In genomic region chr2:119155388-119155787, GRCm38 (mm10) we compare ENCODE assay signal across 9 mouse cellular contexts. TPM values are rescaled to one million over a fixed set of nuclear protein-coding genes. Genes with fewer than 3 reads are reported as not detected.
DNase-seq lines count a peak whose midpoint lies in the region; ATAC-seq and TF ChIP-seq lines count a peak whose summit lies in the region.
"Had no signal": no experiment of that assay in that cellular context is flagged by ENCODE, and none has a peak within 500 bp of the region (broad histone marks: within the 10 kb centered on the region; RNA-seq: fewer than 3 reads in every experiment).

No protein-coding gene starts in this region.

- TF ChIP-seq CTCF in intestine, postnatal 0 days (IDR thresholded peaks at IDR 0.05; ENCODE audit: low read depth), result no peak

- no peak overlapping the region for H3K27ac ChIP-seq in hindbrain, embryonic 10.5 days
- H3K27ac ChIP-seq in hindbrain, embryonic 11.5 days (ENCODE audit: low read depth, low read length), result no peak overlapping the region
- peak overlapping the region; percentile 98 for H3K27ac ChIP-seq in intestine, postnatal 0 days (ENCODE audit: low read depth, low read length)
- H3K27ac ChIP-seq in neural tube, embryonic 15.5 days (replicated peaks), result no peak overlapping the region

- peaks cover 26% of the 10 kb centered on the region for H3K4me1 ChIP-seq in hindbrain, embryonic 10.5 days (replicated peaks)
- no peaks in the 10 kb centered on the region for H3K4me1 ChIP-seq in hindbrain, embryonic 11.5 days (replicated peaks; ENCODE audit: control insufficient read depth, insufficient read depth, low read length)
- H3K4me1 ChIP-seq in intestine, postnatal 0 days (replicated peaks; ENCODE audit: control insufficient read depth, insufficient read depth, low read length), result peaks cover 3% of the 10 kb centered on the region; the same call in 1 of the 2 replicates
- H3K4me1 ChIP-seq in neural tube, embryonic 15.5 days, result peaks cover 25% of the 10 kb centered on the region

- no peaks in the 10 kb centered on the region for H3K27me3 ChIP-seq in hindbrain, embryonic 10.5 days (ENCODE audit: insufficient read depth, poor library complexity, severe bottlenecking)
- no peaks in the 10 kb centered on the region for H3K27me3 ChIP-seq in hindbrain, embryonic 11.5 days (ENCODE audit: control insufficient read depth, insufficient read depth, low read length)
- H3K27me3 ChIP-seq in intestine, postnatal 0 days (replicated peaks; ENCODE audit: control insufficient read depth, insufficient read depth, low read length), result no peaks in the 10 kb centered on the region
- no peaks in the 10 kb centered on the region for H3K27me3 ChIP-seq in neural tube, embryonic 15.5 days (replicated peaks)
- H3K27me3 ChIP-seq: Patski had no signal

- no peak overlapping the region for H3K9ac ChIP-seq in hindbrain, embryonic 11.5 days (ENCODE audit: low read depth, low read length)
- H3K9ac ChIP-seq in intestine, postnatal 0 days (ENCODE audit: low read depth, low read length), result peak overlapping the region; percentile 98; the same call in 1 of the 2 replicates
- H3K9ac ChIP-seq in neural tube, embryonic 15.5 days (replicated peaks), result peak overlapping the region; percentile 74; the same call in 1 of the 2 replicates

- DNase-seq in hindbrain, embryonic 10.5 days (ENCODE audit: low spot score), result no peak
- no peak for DNase-seq in hindbrain, embryonic 11.5 days (ENCODE audit: low spot score)
- DNase-seq in thymus, postnatal 0 days (ENCODE audit: low spot score), result no peak
- no peak for DNase-seq in right cerebral cortex, adult 18-20 months
- DNase-seq in lung, postnatal 10 days, result no peak

- no peaks in the 10 kb centered on the region for H3K9me3 ChIP-seq in hindbrain, embryonic 10.5 days
- no peaks in the 10 kb centered on the region for H3K9me3 ChIP-seq in hindbrain, embryonic 11.5 days (ENCODE audit: control insufficient read depth, low read length)
- H3K9me3 ChIP-seq in intestine, postnatal 0 days (ENCODE audit: control insufficient read depth), result no peaks in the 10 kb centered on the region
- no peaks in the 10 kb centered on the region for H3K9me3 ChIP-seq in neural tube, embryonic 15.5 days (replicated peaks)

- peaks cover 45% of the 10 kb centered on the region for H3K36me3 ChIP-seq in hindbrain, embryonic 10.5 days
- H3K36me3 ChIP-seq in hindbrain, embryonic 11.5 days (ENCODE audit: control insufficient read depth, insufficient read depth, low read length), result no peaks in the 10 kb centered on the region
- peaks cover 36% of the 10 kb centered on the region for H3K36me3 ChIP-seq in intestine, postnatal 0 days (ENCODE audit: control insufficient read depth, insufficient read depth)
- peaks cover 36% of the 10 kb centered on the region for H3K36me3 ChIP-seq in neural tube, embryonic 15.5 days

- WGBS in hindbrain, embryonic 10.5 days, result 90% methylated on average over 9 of the region's 9 CpGs
- WGBS in hindbrain, embryonic 11.5 days, result 87% methylated on average over 9 of the region's 9 CpGs
- 50% methylated on average over 9 of the region's 9 CpGs for WGBS in intestine, postnatal 0 days
- 86% methylated on average over 9 of the region's 9 CpGs for WGBS in neural tube, embryonic 15.5 days

- no peak overlapping the region for H3K4me2 ChIP-seq in hindbrain, embryonic 11.5 days (replicated peaks; ENCODE audit: low read depth, low read length)
- H3K4me2 ChIP-seq in intestine, postnatal 0 days (replicated peaks; ENCODE audit: low read depth), result peak overlapping the region; percentile 89
- peak overlapping the region; percentile 90 for H3K4me2 ChIP-seq in neural tube, embryonic 15.5 days

- H3K4me3 ChIP-seq in hindbrain, embryonic 10.5 days, result peak overlapping the region; percentile 100; the same call in 1 of the 2 replicates
- H3K4me3 ChIP-seq in hindbrain, embryonic 11.5 days (ENCODE audit: low read depth, low read length), result no peak overlapping the region
- H3K4me3 ChIP-seq in intestine, postnatal 0 days (ENCODE audit: low read depth, low read length), result peak overlapping the region; percentile 100
- H3K4me3 ChIP-seq in neural tube, embryonic 15.5 days (replicated peaks), result peak overlapping the region; percentile 79

- ATAC-seq in hindbrain, embryonic 11.5 days (ENCODE audit: low FRiP score), result no peak
- ATAC-seq in common myeloid progenitor, adult 5-6 weeks (replicated peaks; ENCODE audit: low read depth, poor library complexity, severe bottlenecking), result peak; percentile 62
- ATAC-seq in intestine, postnatal 0 days, result peak; percentile 67
- ATAC-seq in neural tube, embryonic 15.5 days (ENCODE audit: low FRiP score), result no peak
- ATAC-seq: Patski had no signal

RNA-seq across cellular contexts. Expression of gene Rmdn3, which starts 1.4 kb away (rescaled TPM):
- polyA plus RNA-seq in hindbrain, embryonic 10.5 days (2016; fragmentation: Nextera tagmentation; extraction: Ambion mirVana), result 43.6 and 48.1 TPM in 2 replicates
- 43.6 and 45.7 TPM in 2 replicates for polyA plus RNA-seq in hindbrain, embryonic 11.5 days (2014; fragmentation: Nextera tagmentation; extraction: Ambion mirVana)
- 38.4 and 44.1 TPM in 2 replicates for total RNA-seq in common myeloid progenitor, adult 5-6 weeks (2017)
- polyA plus RNA-seq in intestine, postnatal 0 days (2015; fragmentation: Nextera tagmentation; extraction: Ambion mirVana), result 177 and 185 TPM in 2 replicates
- polyA plus RNA-seq in neural tube, embryonic 15.5 days (2015; fragmentation: Nextera tagmentation; extraction: Ambion mirVana), result 47.7 and 49.0 TPM in 2 replicates
- 32.9 and 33.5 TPM in 2 replicates for polyA plus RNA-seq in thymus, postnatal 0 days (2015; fragmentation: Nextera tagmentation; extraction: Ambion mirVana)

RNA-seq across cellular contexts. Expression of gene Gchfr, which starts 12.2 kb away (rescaled TPM):
- polyA plus RNA-seq in hindbrain, embryonic 10.5 days (2016; fragmentation: Nextera tagmentation; extraction: Ambion mirVana), result 3.3 and 6.1 TPM in 2 replicates
- polyA plus RNA-seq in hindbrain, embryonic 11.5 days (2014; fragmentation: Nextera tagmentation; extraction: Ambion mirVana), result 4.9 and 5.4 TPM in 2 replicates
- not detected in 2 replicates for total RNA-seq in common myeloid progenitor, adult 5-6 weeks (2017)
- 124 and 136 TPM in 2 replicates for polyA plus RNA-seq in intestine, postnatal 0 days (2015; fragmentation: Nextera tagmentation; extraction: Ambion mirVana)
- 4.6 TPM in 2 replicates for polyA plus RNA-seq in neural tube, embryonic 15.5 days (2015; fragmentation: Nextera tagmentation; extraction: Ambion mirVana)
- 1.5 and 1.6 TPM in 2 replicates for polyA plus RNA-seq in thymus, postnatal 0 days (2015; fragmentation: Nextera tagmentation; extraction: Ambion mirVana)

RNA-seq across cellular contexts. Expression of gene Gm14137, which starts 18.9 kb away (rescaled TPM):
- polyA plus RNA-seq in hindbrain, embryonic 10.5 days (2016; fragmentation: Nextera tagmentation; extraction: Ambion mirVana), result 0.75 and 0.85 TPM in 2 replicates
- polyA plus RNA-seq in hindbrain, embryonic 11.5 days (2014; fragmentation: Nextera tagmentation; extraction: Ambion mirVana), result 0.32 and 0.33 TPM in 2 replicates
- not detected in 2 replicates for total RNA-seq in common myeloid progenitor, adult 5-6 weeks (2017)
- polyA plus RNA-seq in intestine, postnatal 0 days (2015; fragmentation: Nextera tagmentation; extraction: Ambion mirVana), result 0.08 and 0.18 TPM in 2 replicates
- 0.69 and 0.78 TPM in 2 replicates for polyA plus RNA-seq in neural tube, embryonic 15.5 days (2015; fragmentation: Nextera tagmentation; extraction: Ambion mirVana)
- polyA plus RNA-seq in thymus, postnatal 0 days (2015; fragmentation: Nextera tagmentation; extraction: Ambion mirVana), result 0.37 and 0.44 TPM in 2 replicates

RNA-seq across cellular contexts. Expression of gene Rad51, which starts 42.8 kb away (rescaled TPM):
- 61.6 and 87.3 TPM in 2 replicates for polyA plus RNA-seq in hindbrain, embryonic 10.5 days (2016; fragmentation: Nextera tagmentation; extraction: Ambion mirVana)
- polyA plus RNA-seq in hindbrain, embryonic 11.5 days (2014; fragmentation: Nextera tagmentation; extraction: Ambion mirVana), result 48.1 and 57.9 TPM in 2 replicates
- 29.3 and 33.2 TPM in 2 replicates for total RNA-seq in common myeloid progenitor, adult 5-6 weeks (2017)
- 8.6 and 10.3 TPM in 2 replicates for polyA plus RNA-seq in intestine, postnatal 0 days (2015; fragmentation: Nextera tagmentation; extraction: Ambion mirVana)
- 7.3 and 17.3 TPM in 2 replicates for polyA plus RNA-seq in neural tube, embryonic 15.5 days (2015; fragmentation: Nextera tagmentation; extraction: Ambion mirVana)
- polyA plus RNA-seq in thymus, postnatal 0 days (2015; fragmentation: Nextera tagmentation; extraction: Ambion mirVana), result 49.3 and 49.7 TPM in 2 replicates

RNA-seq across cellular contexts. Expression of gene Zfyve19, which starts 53.0 kb away (rescaled TPM):
- polyA plus RNA-seq in hindbrain, embryonic 10.5 days (2016; fragmentation: Nextera tagmentation; extraction: Ambion mirVana), result 52.2 and 57.4 TPM in 2 replicates
- polyA plus RNA-seq in hindbrain, embryonic 11.5 days (2014; fragmentation: Nextera tagmentation; extraction: Ambion mirVana), result 42.9 and 46.2 TPM in 2 replicates
- 51.6 and 59.1 TPM in 2 replicates for total RNA-seq in common myeloid progenitor, adult 5-6 weeks (2017)
- polyA plus RNA-seq in intestine, postnatal 0 days (2015; fragmentation: Nextera tagmentation; extraction: Ambion mirVana), result 36.3 and 38.7 TPM in 2 replicates
- 64.2 and 68.0 TPM in 2 replicates for polyA plus RNA-seq in neural tube, embryonic 15.5 days (2015; fragmentation: Nextera tagmentation; extraction: Ambion mirVana)
- 43.9 and 49.5 TPM in 2 replicates for polyA plus RNA-seq in thymus, postnatal 0 days (2015; fragmentation: Nextera tagmentation; extraction: Ambion mirVana)

Comparison
In these comparisons a context has a peak if more than half of its experiments do, and no peak if none do; other contexts are left out.
1. ATAC-seq: peak in common myeloid progenitor, adult 5-6 weeks (single experiment) and intestine, postnatal 0 days (single experiment); none in hindbrain, embryonic 11.5 days (single experiment) and neural tube, embryonic 15.5 days (single experiment).
2. RNA of gene Gchfr, which starts 12.2 kb away (polyA plus RNA-seq): 124 to 136 TPM in intestine, postnatal 0 days; 4.9 to 5.4 TPM in hindbrain, embryonic 11.5 days, 4.6 TPM in neural tube, embryonic 15.5 days, 3.3 to 6.1 TPM in hindbrain, embryonic 10.5 days and 1.5 to 1.6 TPM in thymus, postnatal 0 days; every median in the first group is over 10 times any median in the second.